25 mouse cellular contexts compared by ENCODE assay signal in the genomic region with DNA sequence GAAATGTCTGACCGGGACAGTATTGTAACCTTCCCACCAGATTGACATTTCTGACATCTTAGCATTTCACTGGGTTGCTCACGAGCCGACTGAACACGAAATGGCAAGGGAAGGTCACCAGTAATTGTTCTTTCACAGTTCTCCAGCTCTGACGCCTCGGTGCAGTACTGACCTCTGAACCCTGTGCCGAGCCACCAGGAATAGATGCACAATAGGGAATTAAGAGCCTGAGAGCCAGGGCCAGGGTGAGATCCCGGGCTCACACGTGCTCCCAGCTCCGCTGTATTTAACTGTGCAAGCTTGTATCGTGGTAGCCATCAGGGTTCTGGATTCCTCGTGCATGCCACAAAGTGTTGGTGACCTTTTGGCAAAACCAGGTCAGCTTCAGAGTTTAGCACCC.
DNase-seq lines count a peak whose midpoint lies in the region; ATAC-seq and TF ChIP-seq lines count a peak whose summit lies in the region.
"Had no signal": no experiment of that assay in that cellular context is flagged by ENCODE, and none has a peak within 500 bp of the region (broad histone marks: within the 10 kb centered on the region; RNA-seq: fewer than 3 reads in every experiment).

No protein-coding gene starts in this region.

- 0 out of 2 replicates have a peak overlapping the region, but pooled peaks have one; percentile 30 for H3K27ac ChIP-seq in forebrain, embryonic 10.5 days
- H3K27ac ChIP-seq in forebrain, postnatal 0 days (ENCODE audit: low read depth, low read length) = no peak overlapping the region
- no peak overlapping the region for H3K27ac ChIP-seq in hindbrain, embryonic 11.5 days (ENCODE audit: low read depth, low read length)
- H3K27ac ChIP-seq in hindbrain, embryonic 14.5 days = no peak overlapping the region
- H3K27ac ChIP-seq in brown adipose tissue, adult 24 weeks (replicated peaks; ENCODE audit: low read depth, low read length) = peak overlapping the region; percentile 52; the same call in 1 of the 2 replicates
- no peak overlapping the region for H3K27ac ChIP-seq in embryonic facial prominence, embryonic 12.5 days
- H3K27ac ChIP-seq: embryonic facial prominence, embryonic 13.5 days; heart, adult 2 months; hindbrain, embryonic 12.5 days; limb, embryonic 12.5 days; liver, embryonic 13.5 days; midbrain, embryonic 12.5 days; neural tube, embryonic 13.5 days had no signal

- DNase-seq in forebrain, embryonic 10.5 days (ENCODE audit: extremely low spot score, low spot score) = no peak
- no peak for DNase-seq in forebrain, postnatal 0 days
- DNase-seq in hindbrain, embryonic 11.5 days (ENCODE audit: low spot score) = peak; percentile 25
- DNase-seq in hindbrain, embryonic 14.5 days (ENCODE audit: low spot score) = no peak
- DNase-seq in adrenal gland, postnatal 25 days = no peak
- DNase-seq in thymus, postnatal 25 days = no peak
- DNase-seq: adrenal gland, postnatal 10 days; cerebellum, adult 11-12 months; cerebellum, postnatal 14 days; gastrocnemius, postnatal 10 days; kidney, postnatal 14 days; liver, embryonic 13.5 days; lung, embryonic 14.5 days; lung, postnatal 36 days had no signal

- peaks cover 18% of the 10 kb centered on the region for H3K4me1 ChIP-seq in forebrain, embryonic 10.5 days
- H3K4me1 ChIP-seq in forebrain, postnatal 0 days (ENCODE audit: insufficient read depth) = no peaks in the 10 kb centered on the region
- 0 out of 2 replicates have a peak, but pooled peaks cover 2% of the 10 kb centered on the region for H3K4me1 ChIP-seq in hindbrain, embryonic 11.5 days (replicated peaks; ENCODE audit: control insufficient read depth, insufficient read depth, low read length)
- 0 out of 2 replicates have a peak, but pooled peaks cover 3% of the 10 kb centered on the region for H3K4me1 ChIP-seq in hindbrain, embryonic 14.5 days (replicated peaks; ENCODE audit: control insufficient read depth, insufficient read depth, low read length)
- H3K4me1 ChIP-seq in brown adipose tissue, adult 24 weeks (ENCODE audit: control insufficient read depth, insufficient read depth, insufficient read length, low read length) = peaks cover 12% of the 10 kb centered on the region; the same call in 1 of the 2 replicates
- H3K4me1 ChIP-seq in embryonic facial prominence, embryonic 12.5 days = 0 out of 2 replicates have a peak, but pooled peaks cover 4% of the 10 kb centered on the region
- H3K4me1 ChIP-seq: embryonic facial prominence, embryonic 13.5 days had no signal

- no peak overlapping the region for H3K4me3 ChIP-seq in forebrain, embryonic 10.5 days
- H3K4me3 ChIP-seq in forebrain, postnatal 0 days (ENCODE audit: low read depth, low read length) = no peak overlapping the region
- H3K4me3 ChIP-seq in hindbrain, embryonic 11.5 days (ENCODE audit: low read depth, low read length) = no peak overlapping the region
- no peak overlapping the region for H3K4me3 ChIP-seq in hindbrain, embryonic 14.5 days (replicated peaks; ENCODE audit: low read length)
- no peak overlapping the region for H3K4me3 ChIP-seq in brown adipose tissue, adult 24 weeks (ENCODE audit: insufficient read depth, low read depth, low read length)
- no peak overlapping the region for H3K4me3 ChIP-seq in embryonic facial prominence, embryonic 12.5 days
- H3K4me3 ChIP-seq: embryonic facial prominence, embryonic 13.5 days; heart, adult 2 months; hindbrain, embryonic 12.5 days; limb, embryonic 12.5 days; liver, embryonic 13.5 days; midbrain, embryonic 12.5 days; neural tube, embryonic 13.5 days had no signal

- no peaks in the 10 kb centered on the region for H3K9me3 ChIP-seq in forebrain, embryonic 10.5 days
- no peaks in the 10 kb centered on the region for H3K9me3 ChIP-seq in forebrain, postnatal 0 days (ENCODE audit: low read length)
- no peaks in the 10 kb centered on the region for H3K9me3 ChIP-seq in hindbrain, embryonic 11.5 days (ENCODE audit: control insufficient read depth, low read length)
- no peaks in the 10 kb centered on the region for H3K9me3 ChIP-seq in hindbrain, embryonic 14.5 days (ENCODE audit: control insufficient read depth, low read length)
- H3K9me3 ChIP-seq in embryonic facial prominence, embryonic 12.5 days = no peaks in the 10 kb centered on the region
- H3K9me3 ChIP-seq: embryonic facial prominence, embryonic 13.5 days; hindbrain, embryonic 12.5 days; limb, embryonic 12.5 days; liver, embryonic 13.5 days; midbrain, embryonic 12.5 days; neural tube, embryonic 13.5 days had no signal

- TF ChIP-seq CTCF in forebrain, postnatal 0 days (IDR thresholded peaks at IDR 0.05; ENCODE audit: low read depth) = no peak

- H3K36me3 ChIP-seq in forebrain, embryonic 10.5 days (replicated peaks) = no peaks in the 10 kb centered on the region
- no peaks in the 10 kb centered on the region for H3K36me3 ChIP-seq in forebrain, postnatal 0 days (ENCODE audit: insufficient read depth)
- no peaks in the 10 kb centered on the region for H3K36me3 ChIP-seq in hindbrain, embryonic 11.5 days (ENCODE audit: control insufficient read depth, insufficient read depth, low read length)
- no peaks in the 10 kb centered on the region for H3K36me3 ChIP-seq in hindbrain, embryonic 14.5 days (replicated peaks; ENCODE audit: control insufficient read depth, insufficient read depth)
- no peaks in the 10 kb centered on the region for H3K36me3 ChIP-seq in embryonic facial prominence, embryonic 12.5 days
- H3K36me3 ChIP-seq: embryonic facial prominence, embryonic 13.5 days; hindbrain, embryonic 12.5 days; limb, embryonic 12.5 days; liver, embryonic 13.5 days; midbrain, embryonic 12.5 days; neural tube, embryonic 13.5 days had no signal

- no peak overlapping the region for H3K4me2 ChIP-seq in forebrain, postnatal 0 days (ENCODE audit: low read depth)
- no peak overlapping the region for H3K4me2 ChIP-seq in hindbrain, embryonic 11.5 days (replicated peaks; ENCODE audit: low read depth, low read length)
- no peak overlapping the region for H3K4me2 ChIP-seq in hindbrain, embryonic 14.5 days (replicated peaks)
- no peak overlapping the region for H3K4me2 ChIP-seq in embryonic facial prominence, embryonic 12.5 days (replicated peaks)
- H3K4me2 ChIP-seq: embryonic facial prominence, embryonic 13.5 days; hindbrain, embryonic 12.5 days; limb, embryonic 12.5 days; liver, embryonic 13.5 days; lung, embryonic 14.5 days; midbrain, embryonic 12.5 days; neural tube, embryonic 13.5 days had no signal

- H3K27me3 ChIP-seq in forebrain, embryonic 10.5 days (ENCODE audit: poor library complexity, severe bottlenecking) = peaks cover 4% of the 10 kb centered on the region; the same call in 1 of the 2 replicates
- no peaks in the 10 kb centered on the region for H3K27me3 ChIP-seq in forebrain, postnatal 0 days (ENCODE audit: insufficient read depth, low read length)
- no peaks in the 10 kb centered on the region; the same call in 1 of the 2 replicates for H3K27me3 ChIP-seq in hindbrain, embryonic 11.5 days (ENCODE audit: control insufficient read depth, insufficient read depth, low read length)
- H3K27me3 ChIP-seq in hindbrain, embryonic 14.5 days (ENCODE audit: control insufficient read depth, insufficient read depth, low read length) = no peaks in the 10 kb centered on the region
- no peaks in the 10 kb centered on the region for H3K27me3 ChIP-seq in embryonic facial prominence, embryonic 12.5 days
- H3K27me3 ChIP-seq: embryonic facial prominence, embryonic 13.5 days; hindbrain, embryonic 12.5 days; limb, embryonic 12.5 days; liver, embryonic 13.5 days; neural tube, embryonic 13.5 days; Patski had no signal

- 15% methylated on average over 12 of the region's 12 CpGs for WGBS in forebrain, embryonic 10.5 days
- WGBS in forebrain, postnatal 0 days = 28% methylated on average over 12 of the region's 12 CpGs
- WGBS in hindbrain, embryonic 11.5 days = 5% methylated on average over 12 of the region's 12 CpGs
- 5% methylated on average over 12 of the region's 12 CpGs for WGBS in hindbrain, embryonic 14.5 days
- WGBS in embryonic facial prominence, embryonic 12.5 days = 15% methylated on average over 12 of the region's 12 CpGs

- ATAC-seq in forebrain, postnatal 0 days = no peak
- ATAC-seq in hindbrain, embryonic 11.5 days (ENCODE audit: low FRiP score) = peak; percentile 46; the same call in 1 of the 2 replicates
- ATAC-seq in hindbrain, embryonic 14.5 days (ENCODE audit: low FRiP score) = no peak
- ATAC-seq in embryonic facial prominence, embryonic 12.5 days (ENCODE audit: insufficient number of reproducible peaks, insufficient read depth, low FRiP score, low TSS enrichment) = 0 out of 2 replicates have a peak, but pooled peaks have one; percentile 65
- ATAC-seq: activated CD4-positive, CD25-positive, alpha-beta regulatory T cell, adult 4 months; CD4-positive, CD25-positive, alpha-beta regulatory T cell, adult 4 months; Patski had no signal

- H3K9ac ChIP-seq in forebrain, postnatal 0 days = no peak overlapping the region
- no peak overlapping the region for H3K9ac ChIP-seq in hindbrain, embryonic 11.5 days (ENCODE audit: low read depth, low read length)
- no peak overlapping the region for H3K9ac ChIP-seq in hindbrain, embryonic 14.5 days
- H3K9ac ChIP-seq in embryonic facial prominence, embryonic 12.5 days = no peak overlapping the region
- H3K9ac ChIP-seq: embryonic facial prominence, embryonic 13.5 days; hindbrain, embryonic 12.5 days; limb, embryonic 12.5 days; liver, embryonic 13.5 days; lung, embryonic 14.5 days; midbrain, embryonic 12.5 days; neural tube, embryonic 13.5 days had no signal

Comparison
In these comparisons a context has a peak if more than half of its experiments do, and no peak if none do; other contexts are left out.
1. H3K27ac ChIP-seq: peak in forebrain, embryonic 10.5 days (single experiment) and brown adipose tissue, adult 24 weeks (single experiment); none in forebrain, postnatal 0 days (single experiment), hindbrain, embryonic 11.5 days (single experiment), hindbrain, embryonic 14.5 days (single experiment) and embryonic facial prominence, embryonic 12.5 days (single experiment).
2. ATAC-seq: peak in hindbrain, embryonic 11.5 days (single experiment) and embryonic facial prominence, embryonic 12.5 days (single experiment); none in forebrain, postnatal 0 days (single experiment) and hindbrain, embryonic 14.5 days (single experiment).